Mouse (Mus musculus): ENCODE measurements around the gene Mlec. TPM values are rescaled to one million over a fixed set of nuclear protein-coding genes. Genes with fewer than 3 reads are reported as not detected.
"Not testable (repeated sequence)": the region's sequence is repeated elsewhere in the genome, so short reads cannot be mapped to it uniquely, and the experiment has no call there.

Gene Mlec
- polyA plus RNA-seq, 1 experiment from 2014 or later: 15.0 TPM

- peak; percentile 27 for DNase-seq (ENCODE audit: low spot score)
- Histone ChIP-seq H3K4me2 (replicated peaks; ENCODE audit: low read depth, low read length) (no peak overlapping the region), H3K27ac (ENCODE audit: low read length) (no peak overlapping the region), H3K36me3 (ENCODE audit: insufficient read depth, low read length) (no peaks in the 10 kb centered on the region), H3K9ac (replicated peaks; ENCODE audit: low read depth) (no peak overlapping the region), H3K4me1 (ENCODE audit: insufficient read depth, low read depth, low read length) (no peaks in the 10 kb centered on the region), H3K9me3 (ENCODE audit: low read length) (no peaks in the 10 kb centered on the region), H3K4me3 (ENCODE audit: low read depth, low read length) (no peak overlapping the region), H3K27me3 (replicated peaks; ENCODE audit: insufficient read depth, low read length) (no peaks in the 10 kb centered on the region)
- 41% methylated on average over 6 of the region's 6 CpGs for WGBS
- TF ChIP-seq EP300 (IDR thresholded peaks at IDR 0.05) (0 out of 2 replicates have a peak, but pooled peaks have one; percentile 44), CTCF (IDR thresholded peaks at IDR 0.05) (no peak)
- ATAC-seq: peak; percentile 65
Observed at GRCm38 (mm10) chr5:115167396-115167795, 9.4 kb upstream of the Mlec start.

- DNase-seq (ENCODE audit: low spot score) (no peak), ATAC-seq (no peak)
- Histone ChIP-seq H3K27me3 (replicated peaks; ENCODE audit: insufficient read depth, low read length) (no peaks in the 10 kb centered on the region), H3K9me3 (ENCODE audit: low read length) (no peaks in the 10 kb centered on the region), H3K4me3 (ENCODE audit: low read depth, low read length) (no peak overlapping the region), H3K4me1 (ENCODE audit: insufficient read depth, low read depth, low read length) (no peaks in the 10 kb centered on the region), H3K36me3 (ENCODE audit: insufficient read depth, low read length) (no peaks in the 10 kb centered on the region), H3K4me2 (replicated peaks; ENCODE audit: low read depth, low read length) (no peak overlapping the region), H3K9ac (replicated peaks; ENCODE audit: low read depth) (no peak overlapping the region), H3K27ac (ENCODE audit: low read length) (no peak overlapping the region)
- WGBS: 68% methylated on average over 7 of the region's 7 CpGs
- TF ChIP-seq CTCF (IDR thresholded peaks at IDR 0.05) (no peak), EP300 (IDR thresholded peaks at IDR 0.05) (no peak)
Observed at GRCm38 (mm10) chr5:115166815-115167194, 8.8 kb upstream of the Mlec start.

GRCm38 (mm10) chr5:115165895-115166814 is 8.2 kb upstream of the Mlec start:
- H3K4me1 ChIP-seq (ENCODE audit: insufficient read depth, low read depth, low read length): no peaks in the 10 kb centered on the region
- no peak overlapping the region for H3K4me3 ChIP-seq (ENCODE audit: low read depth, low read length)
- no peaks in the 10 kb centered on the region for H3K36me3 ChIP-seq (ENCODE audit: insufficient read depth, low read length)
- H3K27me3 ChIP-seq (replicated peaks; ENCODE audit: insufficient read depth, low read length): no peaks in the 10 kb centered on the region
- DNase-seq (ENCODE audit: low spot score): peak; percentile 12
- TF ChIP-seq CTCF (IDR thresholded peaks at IDR 0.05): peak; percentile 31
- TF ChIP-seq EP300 (IDR thresholded peaks at IDR 0.05): no peak
- H3K9ac ChIP-seq (replicated peaks; ENCODE audit: low read depth): no peak overlapping the region
- no peaks in the 10 kb centered on the region for H3K9me3 ChIP-seq (ENCODE audit: low read length)
- H3K27ac ChIP-seq (ENCODE audit: low read length): no peak overlapping the region
- no peak overlapping the region for H3K4me2 ChIP-seq (replicated peaks; ENCODE audit: low read depth, low read length)
- WGBS: 37% methylated on average over 11 of the region's 11 CpGs
- ATAC-seq: 0 out of 2 replicates have a peak, but pooled peaks have one; percentile 27

GRCm38 (mm10) chr5:115165351-115165750 is 7.4 kb upstream of the Mlec start:
- TF ChIP-seq CTCF (IDR thresholded peaks at IDR 0.05): peak; percentile 61
- TF ChIP-seq EP300 (IDR thresholded peaks at IDR 0.05): no peak
- Histone ChIP-seq H3K36me3 (ENCODE audit: insufficient read depth, low read length) (no peaks in the 10 kb centered on the region), H3K4me2 (replicated peaks; ENCODE audit: low read depth, low read length) (no peak overlapping the region), H3K27me3 (replicated peaks; ENCODE audit: insufficient read depth, low read length) (no peaks in the 10 kb centered on the region), H3K9me3 (ENCODE audit: low read length) (no peaks in the 10 kb centered on the region), H3K4me3 (ENCODE audit: low read depth, low read length) (no peak overlapping the region), H3K4me1 (ENCODE audit: insufficient read depth, low read depth, low read length) (no peaks in the 10 kb centered on the region), H3K9ac (replicated peaks; ENCODE audit: low read depth) (no peak overlapping the region), H3K27ac (ENCODE audit: low read length) (no peak overlapping the region)
- DNase-seq (ENCODE audit: low spot score): peak; percentile 32
- ATAC-seq: no peak
- WGBS: 63% methylated on average over 9 of the region's 9 CpGs

- not testable (repeated sequence) for H3K4me1 ChIP-seq (ENCODE audit: insufficient read depth, low read depth, low read length); H3K27ac ChIP-seq (ENCODE audit: low read length); H3K4me2 ChIP-seq (replicated peaks; ENCODE audit: low read depth, low read length); H3K36me3 ChIP-seq (ENCODE audit: insufficient read depth, low read length); H3K4me3 ChIP-seq (ENCODE audit: low read depth, low read length); H3K27me3 ChIP-seq (replicated peaks; ENCODE audit: insufficient read depth, low read length); ATAC-seq; DNase-seq (ENCODE audit: low spot score); H3K9me3 ChIP-seq (ENCODE audit: low read length); H3K9ac ChIP-seq (replicated peaks; ENCODE audit: low read depth)
- 78% methylated on average over 4 of the region's 4 CpGs for WGBS
Observed at GRCm38 (mm10) chr5:115164446-115164845, 6.5 kb upstream of the Mlec start.

GRCm38 (mm10) chr5:115163563-115163962 is 5.6 kb upstream of the Mlec start:
- DNase-seq (ENCODE audit: low spot score) (peak; percentile 64), ATAC-seq (peak; percentile 17; the same call in 1 of the 2 replicates)
- 40% methylated on average over 8 of the region's 8 CpGs for WGBS
- Histone ChIP-seq H3K27ac (ENCODE audit: low read length) (no peak overlapping the region), H3K4me2 (replicated peaks; ENCODE audit: low read depth, low read length) (0 out of 2 replicates have a peak overlapping the region, but pooled peaks have one; percentile 17), H3K4me3 (ENCODE audit: low read depth, low read length) (no peak overlapping the region), H3K9ac (replicated peaks; ENCODE audit: low read depth) (no peak overlapping the region), H3K36me3 (ENCODE audit: insufficient read depth, low read length) (no peaks in the 10 kb centered on the region), H3K9me3 (ENCODE audit: low read length) (no peaks in the 10 kb centered on the region), H3K27me3 (replicated peaks; ENCODE audit: insufficient read depth, low read length) (no peaks in the 10 kb centered on the region), H3K4me1 (ENCODE audit: insufficient read depth, low read depth, low read length) (peaks cover 5% of the 10 kb centered on the region; the same call in 1 of the 2 replicates)
- TF ChIP-seq EP300 (IDR thresholded peaks at IDR 0.05) (no peak), CTCF (IDR thresholded peaks at IDR 0.05) (peak; percentile 72)

GRCm38 (mm10) chr5:115161940-115162279 is 3.9 kb upstream of the Mlec start:
- H3K36me3 ChIP-seq (ENCODE audit: insufficient read depth, low read length); H3K27me3 ChIP-seq (replicated peaks; ENCODE audit: insufficient read depth, low read length); H3K9me3 ChIP-seq (ENCODE audit: low read length); H3K27ac ChIP-seq (ENCODE audit: low read length); H3K9ac ChIP-seq (replicated peaks; ENCODE audit: low read depth); H3K4me3 ChIP-seq (ENCODE audit: low read depth, low read length); H3K4me2 ChIP-seq (replicated peaks; ENCODE audit: low read depth, low read length); ATAC-seq; H3K4me1 ChIP-seq (ENCODE audit: insufficient read depth, low read depth, low read length); DNase-seq (ENCODE audit: low spot score): not testable (repeated sequence)
- 75% methylated on average over 1 of the region's 1 CpGs for WGBS

All from lung, postnatal 0 days (tissue).